Mouse (Mus musculus): ENCODE measurements at regions not wholly inside any gene's neighbourhood (a gene's known extent, or its start where the extent isn't known, plus 50 kb on each side); places are given as distances from the start of the nearest gene placed in this dataset.

DNA sequence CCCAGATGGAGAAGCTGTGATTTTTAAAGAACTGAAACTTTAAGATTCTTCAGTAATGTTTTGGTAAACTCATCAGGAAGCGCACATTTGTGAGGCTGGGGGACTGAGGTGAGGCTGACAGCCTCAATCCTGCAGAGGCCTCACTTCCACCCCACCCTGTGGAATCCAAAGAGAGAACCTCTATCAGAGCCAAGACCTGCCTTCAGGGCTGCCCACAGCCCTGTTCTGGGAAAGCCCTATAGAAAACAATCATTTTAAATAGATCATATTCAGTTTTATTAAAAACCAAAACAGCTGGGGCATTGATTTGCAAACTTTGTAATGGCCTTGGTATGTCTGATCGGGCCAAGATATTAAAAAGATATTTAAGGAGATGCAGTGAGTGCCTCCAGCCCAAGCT, 210.7 kb upstream of the Tsc22d2 start:
- H3K9ac ChIP-seq (ENCODE audit: low read depth, low read length) = no peak overlapping the region
- WGBS = 74% methylated on average over 2 of the region's 2 CpGs

DNA sequence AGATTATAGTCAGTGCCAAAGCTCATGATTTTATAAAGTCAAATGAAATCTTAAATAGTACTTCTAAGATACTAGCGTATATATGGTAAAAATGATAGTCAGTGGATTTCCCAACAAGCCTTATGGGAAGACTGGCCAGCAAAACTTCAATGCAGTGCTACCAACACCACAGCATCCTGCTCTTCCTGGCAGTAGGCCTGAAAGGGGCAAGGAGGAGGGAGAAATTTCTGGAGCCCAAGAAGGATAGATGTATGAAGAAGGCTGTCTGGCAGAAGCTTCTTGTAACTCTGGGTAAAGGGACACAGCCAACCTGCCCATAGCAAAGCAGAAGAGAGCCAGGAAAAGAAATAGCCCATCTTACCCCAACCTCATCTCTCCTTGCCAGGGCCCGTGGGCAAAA, 209.0 kb upstream of the Tsc22d2 start:
- Histone ChIP-seq H3K9me3 (ENCODE audit: control insufficient read depth, low read length) (no peaks in the 10 kb centered on the region), H3K4me2 (replicated peaks; ENCODE audit: low read depth, low read length) (no peak overlapping the region), H3K4me1 (ENCODE audit: control insufficient read depth, insufficient read depth, low read length) (no peaks in the 10 kb centered on the region), H3K27me3 (ENCODE audit: control insufficient read depth, insufficient read depth, low read length) (no peaks in the 10 kb centered on the region), H3K4me3 (ENCODE audit: low read length) (no peak overlapping the region), H3K9ac (ENCODE audit: low read depth, low read length) (no peak overlapping the region), H3K27ac (ENCODE audit: low read depth, low read length) (no peak overlapping the region), H3K36me3 (ENCODE audit: control insufficient read depth, insufficient read depth, low read length) (no peaks in the 10 kb centered on the region)
- no peak for ATAC-seq (ENCODE audit: low FRiP score, low TSS enrichment)
- 85% methylated on average over 2 of the region's 2 CpGs for WGBS

More for the DNA sequence above, 210.7 kb upstream of the Tsc22d2 start:
- no peaks in the 10 kb centered on the region for H3K9me3 ChIP-seq (ENCODE audit: control insufficient read depth, low read length)
- H3K36me3 ChIP-seq (ENCODE audit: control insufficient read depth, insufficient read depth, low read length) = no peaks in the 10 kb centered on the region
- H3K27me3 ChIP-seq (ENCODE audit: control insufficient read depth, insufficient read depth, low read length) = no peaks in the 10 kb centered on the region
- H3K27ac ChIP-seq (ENCODE audit: low read depth, low read length) = peak overlapping the region; percentile 25; the same call in 1 of the 2 replicates
- H3K4me2 ChIP-seq (replicated peaks; ENCODE audit: low read depth, low read length) = no peak overlapping the region
- H3K4me1 ChIP-seq (ENCODE audit: control insufficient read depth, insufficient read depth, low read length) = no peaks in the 10 kb centered on the region
- H3K4me3 ChIP-seq (ENCODE audit: low read length) = no peak overlapping the region
- no peak for ATAC-seq (ENCODE audit: low FRiP score, low TSS enrichment)

DNA sequence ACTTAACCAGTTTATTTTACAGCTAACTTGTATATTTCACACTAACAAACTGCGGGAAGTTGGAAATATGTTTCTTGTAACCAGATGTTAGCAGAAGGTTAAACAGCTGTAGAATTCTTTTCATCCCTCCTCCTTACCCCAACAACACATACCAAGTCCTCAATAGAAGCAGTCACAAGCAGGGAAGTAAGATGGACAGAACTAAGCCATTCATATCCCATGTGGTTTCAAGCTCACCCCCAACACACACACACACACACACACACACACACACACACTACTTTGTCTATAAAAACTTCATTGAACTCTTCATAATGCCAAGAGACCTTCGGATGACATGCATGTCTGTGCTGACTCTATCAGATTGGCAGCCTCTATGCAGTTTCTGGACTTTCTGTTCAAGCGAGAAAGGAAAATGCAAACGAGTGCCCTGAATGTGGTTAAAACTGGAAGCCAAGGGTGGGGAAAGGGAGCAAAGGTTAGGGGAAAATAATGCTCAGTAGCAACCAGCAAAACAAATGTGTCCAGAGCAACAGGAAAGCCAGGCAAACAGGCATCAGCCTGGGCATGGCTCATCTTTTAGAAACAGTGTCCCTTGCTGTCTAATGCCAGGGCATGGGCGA, 207.6 kb upstream of the Tsc22d2 start:
- no peaks in the 10 kb centered on the region for H3K36me3 ChIP-seq (ENCODE audit: control insufficient read depth, insufficient read depth, low read length)
- H3K4me2 ChIP-seq (replicated peaks; ENCODE audit: low read depth, low read length) = no peak overlapping the region
- no peaks in the 10 kb centered on the region for H3K4me1 ChIP-seq (ENCODE audit: control insufficient read depth, insufficient read depth, low read length)
- H3K27ac ChIP-seq (ENCODE audit: low read depth, low read length) = no peak overlapping the region
- H3K9ac ChIP-seq (ENCODE audit: low read depth, low read length) = no peak overlapping the region
- H3K27me3 ChIP-seq (ENCODE audit: control insufficient read depth, insufficient read depth, low read length) = no peaks in the 10 kb centered on the region
- no peaks in the 10 kb centered on the region for H3K9me3 ChIP-seq (ENCODE audit: control insufficient read depth, low read length)
- 84% methylated on average over 5 of the region's 5 CpGs for WGBS
- no peak for ATAC-seq (ENCODE audit: low FRiP score, low TSS enrichment)
- H3K4me3 ChIP-seq (ENCODE audit: low read length) = no peak overlapping the region

DNA sequence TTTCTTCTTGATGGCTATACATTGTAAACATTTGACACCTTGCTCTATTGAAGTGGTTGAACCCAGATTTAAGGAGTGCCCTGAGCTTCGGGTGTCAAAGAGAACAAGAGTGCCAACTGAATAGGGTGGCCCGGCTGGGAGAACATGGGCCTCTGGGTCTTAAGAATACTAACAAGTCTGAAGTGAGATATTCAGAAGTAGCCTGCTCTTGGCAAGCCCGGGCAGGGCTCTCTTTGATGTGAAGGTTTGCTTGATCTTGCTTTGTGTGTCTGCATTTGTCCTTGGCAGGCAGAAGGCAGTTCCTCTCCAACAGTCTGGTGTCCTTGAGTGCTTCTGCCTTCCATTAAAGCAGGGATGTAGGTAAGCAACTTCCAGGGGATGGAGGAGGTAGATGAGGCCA, 203.5 kb upstream of the Tsc22d2 start:
- Histone ChIP-seq H3K9ac (ENCODE audit: low read depth, low read length) (no peak overlapping the region), H3K4me2 (replicated peaks; ENCODE audit: low read depth, low read length) (no peak overlapping the region), H3K9me3 (ENCODE audit: control insufficient read depth, low read length) (0 out of 2 replicates have a peak, but pooled peaks cover 2% of the 10 kb centered on the region), H3K4me1 (ENCODE audit: control insufficient read depth, insufficient read depth, low read length) (no peaks in the 10 kb centered on the region), H3K4me3 (ENCODE audit: low read length) (no peak overlapping the region), H3K36me3 (ENCODE audit: control insufficient read depth, insufficient read depth, low read length) (no peaks in the 10 kb centered on the region), H3K27me3 (ENCODE audit: control insufficient read depth, insufficient read depth, low read length) (no peaks in the 10 kb centered on the region), H3K27ac (ENCODE audit: low read depth, low read length) (no peak overlapping the region)
- ATAC-seq (ENCODE audit: low FRiP score, low TSS enrichment) = no peak
- WGBS = 30% methylated on average over 3 of the region's 3 CpGs

DNA sequence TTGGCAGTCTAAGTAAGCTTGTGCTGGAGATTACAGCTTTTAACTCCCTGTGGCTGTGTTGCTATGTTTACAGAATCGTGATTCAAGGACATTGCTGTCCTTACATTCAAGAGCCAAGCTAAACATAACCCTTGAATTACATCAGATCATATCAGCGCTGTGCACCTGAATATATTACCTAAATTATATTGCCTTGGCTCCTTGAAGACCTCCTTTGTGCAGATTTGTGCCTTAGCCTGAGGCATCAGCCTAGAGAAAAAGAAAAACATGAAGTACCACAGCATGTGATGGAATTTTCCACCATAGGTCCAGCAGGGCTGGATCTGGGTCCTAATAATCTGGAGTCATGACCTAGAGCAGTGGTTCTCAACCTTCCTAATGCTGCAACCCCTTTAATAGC, 189.8 kb upstream of the Tsc22d2 start:
- no peak for ATAC-seq (ENCODE audit: low FRiP score, low TSS enrichment)
- WGBS = 64% methylated on average over 2 of the region's 2 CpGs
- H3K36me3 ChIP-seq (ENCODE audit: control insufficient read depth, insufficient read depth, low read length) = no peaks in the 10 kb centered on the region
- H3K27me3 ChIP-seq (ENCODE audit: control insufficient read depth, insufficient read depth, low read length) = no peaks in the 10 kb centered on the region
- no peak overlapping the region for H3K4me3 ChIP-seq (ENCODE audit: low read length)
- no peak overlapping the region for H3K4me2 ChIP-seq (replicated peaks; ENCODE audit: low read depth, low read length)
- H3K4me1 ChIP-seq (ENCODE audit: control insufficient read depth, insufficient read depth, low read length) = no peaks in the 10 kb centered on the region
- H3K9ac ChIP-seq (ENCODE audit: low read depth, low read length) = no peak overlapping the region
- no peaks in the 10 kb centered on the region for H3K9me3 ChIP-seq (ENCODE audit: control insufficient read depth, low read length)
- no peak overlapping the region for H3K27ac ChIP-seq (ENCODE audit: low read depth, low read length)

DNA sequence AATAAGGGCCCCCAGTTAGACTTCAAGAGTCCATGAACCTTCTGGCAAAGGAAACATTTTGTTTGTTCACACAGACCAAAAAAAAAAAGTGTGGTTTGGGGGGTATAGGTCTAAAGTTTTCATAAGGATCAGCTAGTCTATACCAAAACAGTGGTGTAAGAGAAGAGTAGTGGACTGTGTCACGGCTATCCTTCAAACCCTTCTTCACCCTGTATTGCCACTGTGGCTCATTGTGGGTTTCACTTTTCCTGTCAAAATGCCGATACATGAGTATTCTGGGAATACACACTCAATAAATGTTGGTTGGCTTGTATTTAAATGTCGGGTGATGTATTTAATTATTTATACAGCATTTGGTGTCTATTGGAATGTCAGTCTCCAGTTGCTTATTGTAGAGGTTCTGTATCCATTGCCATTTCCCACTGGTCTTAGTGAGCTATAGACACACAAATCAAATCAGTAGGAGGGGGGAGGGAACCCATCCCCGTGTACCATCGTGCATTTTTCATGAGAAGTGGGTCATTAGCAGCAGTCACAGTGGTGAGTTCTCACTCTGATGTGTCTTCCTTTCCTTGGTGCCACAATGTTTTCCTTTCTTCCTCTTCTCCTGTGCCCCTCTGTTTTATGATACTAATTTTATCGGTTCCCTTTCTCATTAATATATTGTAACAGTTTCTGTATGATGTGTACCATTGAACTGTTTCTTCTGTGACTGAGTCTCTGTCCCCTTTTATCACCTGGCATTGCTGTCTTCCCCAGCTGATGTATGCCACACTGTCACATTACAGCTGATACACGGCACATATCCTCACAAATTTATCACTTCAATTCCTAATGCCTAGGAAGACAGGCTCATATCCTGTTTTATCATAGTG, 187.8 kb upstream of the Tsc22d2 start:
- no peaks in the 10 kb centered on the region for H3K27me3 ChIP-seq (ENCODE audit: control insufficient read depth, insufficient read depth, low read length)
- H3K4me3 ChIP-seq (ENCODE audit: low read length) = no peak overlapping the region
- H3K27ac ChIP-seq (ENCODE audit: low read depth, low read length) = no peak overlapping the region
- no peaks in the 10 kb centered on the region for H3K9me3 ChIP-seq (ENCODE audit: control insufficient read depth, low read length)
- no peaks in the 10 kb centered on the region for H3K4me1 ChIP-seq (ENCODE audit: control insufficient read depth, insufficient read depth, low read length)
- no peak overlapping the region for H3K9ac ChIP-seq (ENCODE audit: low read depth, low read length)
- H3K36me3 ChIP-seq (ENCODE audit: control insufficient read depth, insufficient read depth, low read length) = no peaks in the 10 kb centered on the region
- H3K4me2 ChIP-seq (replicated peaks; ENCODE audit: low read depth, low read length) = no peak overlapping the region
- ATAC-seq (ENCODE audit: low FRiP score, low TSS enrichment) = no peak
- WGBS = 78% methylated on average over 7 of the region's 7 CpGs

DNA sequence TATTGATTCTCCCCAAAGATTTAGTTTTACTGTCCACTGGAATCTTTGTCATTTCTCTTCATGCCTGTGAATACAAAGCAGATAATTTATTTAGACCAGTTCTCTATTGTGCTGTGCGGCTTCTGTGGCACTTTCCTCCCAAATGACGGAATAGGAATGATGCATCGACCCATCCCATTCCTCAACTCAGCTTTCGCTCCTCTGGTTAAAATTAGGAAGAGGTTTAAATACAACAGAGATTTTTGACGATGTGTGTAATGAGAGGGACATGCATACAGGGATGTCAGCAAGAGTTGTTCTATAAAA, 187.2 kb upstream of the Tsc22d2 start:
- Histone ChIP-seq H3K27me3 (ENCODE audit: control insufficient read depth, insufficient read depth, low read length) (no peaks in the 10 kb centered on the region), H3K4me3 (ENCODE audit: low read length) (no peak overlapping the region), H3K9ac (ENCODE audit: low read depth, low read length) (no peak overlapping the region), H3K4me1 (ENCODE audit: control insufficient read depth, insufficient read depth, low read length) (no peaks in the 10 kb centered on the region), H3K36me3 (ENCODE audit: control insufficient read depth, insufficient read depth, low read length) (no peaks in the 10 kb centered on the region), H3K27ac (ENCODE audit: low read depth, low read length) (no peak overlapping the region), H3K4me2 (replicated peaks; ENCODE audit: low read depth, low read length) (no peak overlapping the region), H3K9me3 (ENCODE audit: control insufficient read depth, low read length) (no peaks in the 10 kb centered on the region)
- ATAC-seq (ENCODE audit: low FRiP score, low TSS enrichment) = no peak
- WGBS = 85% methylated on average over 5 of the region's 5 CpGs

DNA sequence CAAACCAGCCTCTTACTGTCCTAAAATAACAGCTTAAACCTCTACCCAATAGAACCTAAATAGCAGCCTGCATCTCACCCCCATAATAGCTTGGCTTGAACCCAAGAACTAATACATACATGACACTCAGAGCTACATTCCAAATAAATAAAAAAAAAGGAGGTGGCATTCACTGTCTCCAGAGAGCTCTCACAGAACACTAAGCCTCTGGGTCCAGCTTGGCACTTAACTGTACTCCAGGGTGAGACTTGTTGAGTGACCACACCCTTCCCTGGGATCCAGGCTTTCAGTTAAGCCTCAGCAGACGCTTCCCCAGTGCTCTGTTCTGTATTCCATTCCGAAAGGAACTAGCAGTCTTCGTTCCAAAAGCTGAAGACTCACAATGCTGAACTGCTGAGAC, 186.3 kb upstream of the Tsc22d2 start:
- Histone ChIP-seq H3K36me3 (ENCODE audit: control insufficient read depth, insufficient read depth, low read length) (no peaks in the 10 kb centered on the region), H3K4me3 (ENCODE audit: low read length) (no peak overlapping the region), H3K4me2 (replicated peaks; ENCODE audit: low read depth, low read length) (no peak overlapping the region), H3K27me3 (ENCODE audit: control insufficient read depth, insufficient read depth, low read length) (no peaks in the 10 kb centered on the region), H3K9ac (ENCODE audit: low read depth, low read length) (no peak overlapping the region), H3K27ac (ENCODE audit: low read depth, low read length) (no peak overlapping the region), H3K4me1 (ENCODE audit: control insufficient read depth, insufficient read depth, low read length) (no peaks in the 10 kb centered on the region), H3K9me3 (ENCODE audit: control insufficient read depth, low read length) (no peaks in the 10 kb centered on the region)
- no peak for ATAC-seq (ENCODE audit: low FRiP score, low TSS enrichment)
- 64% methylated on average over 3 of the region's 3 CpGs for WGBS

DNA sequence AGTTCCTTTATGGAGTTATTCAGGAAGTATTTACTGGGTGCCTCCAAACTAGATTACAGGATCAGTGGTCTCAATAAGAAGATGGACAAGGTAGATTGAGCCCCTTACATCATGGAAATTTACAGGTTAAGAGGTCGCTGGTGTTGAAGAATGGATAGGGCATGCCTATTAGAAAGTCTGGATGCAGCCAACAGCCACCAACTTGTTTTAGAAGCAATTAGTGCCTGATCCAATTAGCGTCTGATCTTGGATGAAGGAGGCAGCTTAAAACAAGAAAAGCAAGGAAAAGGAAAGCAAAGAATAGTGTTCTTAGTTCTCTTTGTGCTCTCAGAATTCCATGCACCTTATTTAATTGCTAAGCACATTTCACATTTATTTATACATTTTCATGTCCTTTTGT, 182.8 kb upstream of the Tsc22d2 start:
- Histone ChIP-seq H3K27ac (ENCODE audit: low read depth, low read length) (no peak overlapping the region), H3K4me1 (ENCODE audit: control insufficient read depth, insufficient read depth, low read length) (no peaks in the 10 kb centered on the region), H3K27me3 (ENCODE audit: control insufficient read depth, insufficient read depth, low read length) (no peaks in the 10 kb centered on the region), H3K4me3 (ENCODE audit: low read length) (no peak overlapping the region), H3K4me2 (replicated peaks; ENCODE audit: low read depth, low read length) (no peak overlapping the region), H3K9me3 (ENCODE audit: control insufficient read depth, low read length) (no peaks in the 10 kb centered on the region), H3K9ac (ENCODE audit: low read depth, low read length) (no peak overlapping the region), H3K36me3 (ENCODE audit: control insufficient read depth, insufficient read depth, low read length) (no peaks in the 10 kb centered on the region)
- 79% methylated on average over 2 of the region's 2 CpGs for WGBS
- no peak for ATAC-seq (ENCODE audit: low FRiP score, low TSS enrichment)
